Mouse (Mus musculus) kidney, adult 18-20 months (tissue): Measurements from ENCODE around the gene Espnl.

Experiments
- DNase-seq: peaks from one replicate; pipeline ENCODE4 v3.0.0; 2021

The Espnl gene

DNA sequence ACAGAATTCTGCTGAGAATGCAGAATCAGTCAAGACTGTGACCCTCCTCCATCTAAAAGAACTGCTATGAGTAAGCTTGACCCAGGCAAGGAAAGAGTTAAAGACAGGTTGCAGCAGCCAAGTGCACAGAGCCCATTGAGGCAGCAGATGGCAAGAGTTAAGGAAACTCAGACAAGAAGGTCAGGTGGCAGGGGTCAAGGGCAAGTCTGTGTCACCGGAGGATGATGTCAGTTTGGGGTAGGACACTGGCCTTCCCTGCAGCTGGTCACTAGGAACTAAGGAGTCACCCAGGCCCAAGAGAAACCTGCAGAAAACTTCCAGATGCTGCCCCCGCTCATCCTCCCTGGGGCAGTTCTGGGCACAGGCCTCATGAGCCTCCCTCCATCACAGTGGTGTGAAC lies 2.8 kb downstream of the Espnl start:
- no peak for DNase-seq

DNA sequence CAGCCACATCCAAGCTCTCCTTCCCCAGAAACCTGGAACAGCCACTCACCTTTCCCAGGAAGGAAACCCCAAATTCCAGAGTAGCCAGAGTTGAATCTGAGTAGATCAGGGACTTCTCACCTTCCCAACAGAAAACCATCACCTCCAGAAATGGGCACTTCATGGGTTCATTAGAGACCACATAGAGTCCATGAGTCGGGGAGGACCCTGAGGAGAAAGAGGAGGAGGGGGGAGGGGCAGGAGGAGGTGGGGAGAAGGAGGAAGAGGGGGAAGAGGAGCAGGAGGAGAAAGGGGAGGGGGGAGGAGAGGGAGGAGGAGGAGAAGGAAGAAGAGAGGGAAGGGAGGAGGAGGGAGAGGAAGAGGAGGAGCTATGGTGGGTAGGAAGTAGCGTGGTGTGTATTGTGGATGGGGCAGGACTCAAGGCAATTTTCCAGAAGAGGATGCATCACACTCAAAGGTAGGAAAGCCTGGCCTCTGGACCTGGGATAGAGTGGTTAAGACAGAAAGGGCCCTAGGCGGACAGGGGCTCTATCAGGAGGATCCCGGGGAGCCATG lies 3.7 kb downstream of the Espnl start:
- no peak for DNase-seq

DNA sequence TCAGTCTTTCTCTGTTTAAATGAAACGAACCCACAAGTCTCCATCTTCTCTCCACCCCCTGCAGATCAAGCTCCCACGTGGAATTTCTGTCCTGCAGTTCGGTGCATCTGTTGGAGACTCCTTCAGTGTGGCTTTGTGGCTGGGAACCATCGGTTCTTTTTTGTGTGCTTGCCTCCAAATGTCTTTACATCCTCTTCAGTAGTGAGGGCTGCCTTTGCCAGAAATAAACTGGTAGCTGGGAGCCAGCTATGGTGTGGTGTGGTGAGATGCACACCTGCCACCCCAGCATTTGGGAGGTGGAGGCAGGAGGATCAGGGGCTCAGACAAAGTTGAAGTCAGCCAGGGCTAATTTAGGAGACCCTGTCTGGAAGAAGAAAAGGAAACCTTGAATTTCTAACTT lies 10.2 kb downstream of the Espnl start:
- DNase-seq, result no peak

GRCm38 (mm10) chr1:91333582-91333981 lies 11.7 kb downstream of the Espnl start:
- no peak for DNase-seq

DNA sequence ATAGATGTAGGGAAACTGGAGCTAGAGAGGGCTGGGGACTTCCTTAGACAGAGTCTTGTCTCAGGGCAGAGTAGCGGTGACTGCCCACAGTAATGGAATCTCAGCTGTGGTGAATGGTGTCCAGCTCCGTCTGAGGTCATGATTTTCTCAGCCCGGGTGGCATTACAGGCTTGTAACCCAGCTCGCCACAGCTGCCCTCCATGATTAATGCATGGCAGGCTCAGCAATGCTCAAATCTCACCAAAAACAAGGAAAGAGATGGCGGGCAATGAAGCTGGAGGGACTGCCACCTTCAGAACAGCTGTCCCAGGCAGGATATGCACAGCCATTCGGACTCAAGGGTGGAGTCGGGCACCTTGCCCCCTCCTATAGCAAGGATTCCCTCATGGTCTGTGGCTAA lies 15.5 kb downstream of the Espnl start:
- no peak for DNase-seq

DNA sequence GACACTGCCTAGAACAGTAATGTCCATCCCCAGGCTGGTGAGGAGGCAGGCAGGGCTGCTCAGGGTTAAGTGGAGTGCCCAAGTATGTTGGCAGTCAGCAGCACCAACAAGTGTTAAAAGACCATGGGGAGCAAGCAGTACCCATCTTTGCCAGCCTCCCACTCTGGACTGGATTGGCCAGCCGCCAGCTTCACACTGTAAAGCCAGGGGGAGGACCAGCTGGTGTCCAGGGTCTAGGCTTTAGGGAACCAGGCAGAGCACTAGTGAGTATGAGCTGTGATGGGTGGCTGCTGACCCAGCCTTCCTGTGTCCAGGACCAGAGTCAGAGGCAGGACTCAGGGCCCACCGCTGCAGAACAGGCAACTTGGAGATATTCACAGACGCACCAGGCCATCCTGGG lies 22.1 kb downstream of the Espnl start:
- no peak for DNase-seq

DNA sequence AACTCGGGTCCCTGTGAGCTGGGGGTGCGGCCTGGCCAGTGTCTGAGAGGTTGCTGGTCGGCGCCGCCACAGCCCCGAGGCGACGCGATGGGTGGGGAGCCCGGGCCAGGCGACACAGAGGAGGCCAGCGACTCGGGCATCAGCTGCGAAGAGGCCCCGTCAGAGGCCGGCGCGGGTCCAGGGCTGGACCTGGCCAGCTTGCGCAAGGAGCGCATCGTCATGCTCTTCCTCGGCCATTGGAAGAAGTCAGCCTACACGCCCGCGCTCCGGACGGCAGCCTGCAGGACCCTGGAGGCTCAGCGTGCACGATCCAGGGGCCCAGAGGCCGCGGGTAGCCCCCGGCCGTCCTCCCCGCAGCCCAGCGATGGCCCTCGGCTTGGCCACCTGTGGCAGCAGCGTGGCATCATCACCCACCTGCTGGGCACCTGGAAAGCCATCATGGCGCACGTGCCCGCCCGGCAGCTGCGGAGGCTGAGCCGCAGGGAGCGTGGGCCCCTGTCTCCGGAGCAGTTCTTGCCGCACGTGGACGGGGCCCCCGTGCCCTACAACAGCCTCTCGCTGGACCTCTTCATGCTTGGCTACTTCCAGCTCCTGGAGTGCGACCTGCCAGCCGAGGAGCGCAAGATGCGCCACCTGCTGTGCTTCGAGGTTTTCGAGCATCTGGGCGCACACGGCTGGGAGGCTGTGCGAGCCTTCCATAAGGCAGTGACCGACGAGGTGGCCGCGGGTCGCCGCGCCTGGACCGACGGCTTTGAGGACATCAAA lies 23.2 kb downstream of the Espnl start:
- DNase-seq, result peak; percentile 61

DNA sequence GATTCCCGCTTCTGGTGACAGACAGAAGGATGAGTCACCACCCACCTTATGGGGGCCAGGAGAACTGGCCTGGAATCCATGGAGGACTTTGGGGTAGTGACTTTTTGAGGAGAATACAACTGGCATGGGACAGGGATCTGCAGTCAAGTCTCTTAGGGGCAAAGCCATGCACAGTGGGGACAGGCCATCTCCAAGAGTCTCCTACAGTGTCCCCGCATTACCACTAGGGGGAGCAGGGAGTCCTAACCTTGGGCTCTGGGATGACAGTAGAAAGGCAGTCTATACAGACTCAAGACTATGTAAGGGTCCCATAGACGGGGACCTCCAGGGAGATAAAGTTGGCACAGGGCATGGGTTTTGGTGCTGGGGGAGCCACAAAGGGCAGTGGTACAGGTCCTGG lies 25.0 kb downstream of the Espnl start:
- peak; percentile 67 for DNase-seq

- no peak for DNase-seq
Observed at GRCm38 (mm10) chr1:91350841-91351240, 29.0 kb downstream of the Espnl start, which contains the start of gene Klhl30. Gene Klhl30, plus strand, starts transcription at chr1:91351016.

GRCm38 (mm10) chr1:91351249-91351648 lies 29.4 kb downstream of the Espnl start:
- no peak for DNase-seq

GRCm38 (mm10) chr1:91352277-91352676 lies 30.4 kb downstream of the Espnl start:
- no peak for DNase-seq

GRCm38 (mm10) chr1:91356105-91356504 lies 34.2 kb downstream of the Espnl start:
- no peak for DNase-seq

- DNase-seq, result no peak
Observed at GRCm38 (mm10) chr1:91362113-91362512, 40.2 kb downstream of the Espnl start.

- DNase-seq, result no peak
Observed at GRCm38 (mm10) chr1:91364822-91365644, 43.2 kb downstream of the Espnl start.

- no peak for DNase-seq
Observed at GRCm38 (mm10) chr1:91365816-91366214, 43.9 kb downstream of the Espnl start.

DNA sequence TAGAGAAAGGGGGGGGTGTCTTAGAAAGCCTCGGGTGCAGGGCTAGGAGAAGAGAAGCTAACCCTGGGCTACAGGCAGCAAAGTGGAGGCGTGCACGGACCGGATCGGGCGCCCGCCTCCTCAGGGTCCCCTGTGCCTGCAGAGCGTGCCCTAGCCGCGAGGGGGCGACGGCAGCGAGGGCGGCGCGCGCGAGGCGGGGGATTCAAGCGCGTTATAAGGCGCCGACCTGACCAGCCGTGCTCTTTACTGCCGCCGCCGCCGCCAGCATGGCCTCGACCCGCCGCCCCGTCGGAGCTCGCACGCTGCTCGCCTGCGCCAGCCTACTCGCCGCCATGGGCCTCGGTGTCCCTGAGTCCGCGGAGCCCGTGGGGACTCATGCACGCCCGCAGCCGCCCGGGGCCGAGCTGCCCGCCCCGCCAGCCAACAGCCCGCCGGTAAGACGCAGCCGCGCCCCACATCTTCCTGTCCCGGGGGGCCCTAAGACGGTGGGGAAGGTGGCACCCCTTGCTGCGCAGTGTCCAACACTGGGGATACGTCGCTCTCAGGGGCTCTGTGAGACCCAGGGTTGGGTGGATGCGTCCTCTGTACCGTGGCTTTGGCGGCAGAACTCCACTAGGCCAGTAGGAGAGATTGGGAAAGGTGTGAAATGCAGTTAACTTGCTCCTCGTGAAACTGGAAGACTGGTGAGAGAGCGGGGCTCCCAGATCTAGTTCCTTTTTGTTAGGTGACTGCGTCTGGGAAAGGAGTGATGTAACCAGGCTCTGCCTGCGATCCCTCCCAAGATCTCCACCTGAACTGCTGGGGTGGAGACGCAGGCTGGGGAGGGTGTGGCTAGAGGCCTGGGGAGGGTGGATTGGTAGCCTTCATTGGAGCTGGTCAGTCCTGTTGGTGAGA lies 44.6 kb downstream of the Espnl start, which contains the start of gene Erfe:
TSS of gene Erfe (plus strand) at position 216 of the 894 bp plus-strand sequence.
- peak; percentile 69 for DNase-seq

GRCm38 (mm10) chr1:91367295-91367694 lies 45.4 kb downstream of the Espnl start:
- DNase-seq, result no peak

DNA sequence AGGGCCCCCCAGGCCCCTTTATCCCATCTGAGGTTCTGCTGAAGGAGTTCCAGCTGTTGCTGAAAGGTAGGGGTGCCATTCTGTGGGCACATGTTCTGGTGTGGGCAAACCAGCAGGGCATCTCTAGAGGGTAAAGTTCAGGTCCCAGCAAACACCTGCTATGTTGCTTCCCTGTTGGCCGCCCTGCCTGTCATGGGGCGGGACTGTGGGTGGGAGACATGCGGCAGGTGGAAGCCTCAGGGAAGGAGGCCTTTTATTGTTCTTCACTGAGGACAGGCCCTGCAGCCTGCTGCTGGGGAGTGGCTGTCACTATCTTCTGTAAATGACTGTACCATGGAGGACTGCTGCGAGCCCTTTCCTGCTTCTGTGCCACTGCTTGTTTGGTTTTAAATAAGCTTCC lies 47.5 kb downstream of the Espnl start:
- DNase-seq, result peak; percentile 10

- DNase-seq, result no peak
Observed at GRCm38 (mm10) chr1:91370055-91370454, 48.2 kb downstream of the Espnl start.

DNA sequence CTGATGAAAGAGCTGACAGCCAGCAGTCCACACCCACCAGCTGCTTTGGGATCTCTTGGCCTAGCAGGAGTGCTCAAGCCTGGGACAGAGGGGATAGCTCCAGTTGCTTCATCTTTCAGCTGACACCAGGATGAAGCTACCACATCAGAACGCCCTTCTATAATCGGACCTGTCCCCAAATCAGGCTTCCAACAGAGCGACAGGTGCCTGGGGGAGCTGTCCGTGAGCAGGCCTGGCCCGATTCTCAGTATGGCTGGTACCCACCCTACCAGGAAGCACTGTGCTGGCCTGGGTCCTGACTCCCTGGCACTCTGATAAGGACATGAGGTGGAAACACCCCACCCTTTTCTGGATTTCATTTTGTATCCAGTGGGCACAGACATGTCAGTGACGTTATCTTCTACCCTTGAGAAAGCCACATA lies 51.5 kb downstream of the Espnl start:
- DNase-seq, result no peak

GRCm38 (mm10) chr1:91380453-91381090 lies 58.7 kb downstream of the Espnl start:
- DNase-seq, result peak; percentile 81

GRCm38 (mm10) chr1:91381091-91381471 lies 59.2 kb downstream of the Espnl start:
- DNase-seq, result no peak
